Mouse (Mus musculus): ENCODE results near the gene Fam189b. TPM values are rescaled to one million over a fixed set of nuclear protein-coding genes. Genes with fewer than 3 reads are reported as not detected.
"Not testable (repeated sequence)": the region's sequence is repeated elsewhere in the genome, so short reads cannot be mapped to it uniquely, and the experiment has no call there.

Gene Fam189b
- total RNA-seq, 2 experiments from 2014 or later = 51.4 to 56.2 TPM

DNA sequence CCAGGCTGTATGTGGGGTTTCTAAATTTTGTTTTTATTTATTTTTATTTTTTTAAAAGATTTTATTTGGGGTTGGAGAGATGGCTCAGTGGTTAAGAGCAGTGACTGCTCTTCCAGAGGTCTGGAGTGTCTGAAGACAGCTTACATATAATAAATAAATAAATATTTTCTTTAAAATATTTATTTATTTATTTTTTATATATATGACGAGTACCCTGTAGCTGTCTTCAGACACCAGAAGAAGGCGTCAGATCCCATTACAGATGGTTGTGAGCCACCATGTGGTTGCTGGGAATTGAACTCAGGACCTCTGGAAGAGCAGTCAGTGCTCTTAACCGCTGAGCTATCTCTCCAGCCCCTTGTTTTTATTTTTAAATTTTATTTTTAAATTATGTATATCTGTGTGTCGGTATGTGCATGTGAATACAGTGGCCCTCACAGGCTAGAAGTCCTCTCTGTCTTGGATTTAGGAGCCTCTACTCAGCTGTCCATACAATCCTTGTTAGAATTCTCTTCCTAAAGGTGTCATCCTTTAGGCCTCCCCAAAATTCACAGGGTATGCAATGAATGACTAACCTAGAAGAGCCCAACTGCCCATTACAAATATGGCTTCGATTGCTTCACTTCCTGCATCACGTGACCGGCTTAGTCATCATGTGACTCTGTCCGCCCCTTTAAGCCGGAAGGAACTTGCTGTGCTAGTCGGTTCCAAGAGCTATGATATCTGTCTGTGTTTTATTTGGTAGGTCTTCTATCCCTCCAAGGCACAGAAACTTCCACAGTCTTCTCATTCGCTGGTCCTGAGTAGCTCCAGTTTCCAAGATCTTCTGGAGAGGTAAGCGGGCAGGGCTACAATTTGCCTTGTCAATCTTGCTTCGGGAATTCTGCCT lies 19.6 kb downstream of the Fam189b start, which contains the start of gene Gba:
Gene Gba (plus strand): TSS at position 676 of the 889 bp plus-strand sequence.
- intact Hi-C loops (cut with DNase I) = no loop called here
- DNase-seq = peak; percentile 81

GRCm38 (mm10) chr3:89203142-89203514 lies 20.2 kb downstream of the Fam189b start:
- no peak for DNase-seq
- intact Hi-C loops (cut with DNase I) = no loop called here

GRCm38 (mm10) chr3:89206079-89206478 lies 23.1 kb downstream of the Fam189b start:
- intact Hi-C loops (cut with DNase I) = no loop called here
- DNase-seq = no peak

GRCm38 (mm10) chr3:89206695-89207094 lies 23.8 kb downstream of the Fam189b start:
- intact Hi-C loops (cut with DNase I) = no loop called here
- DNase-seq = no peak

- intact Hi-C loops (cut with DNase I) = no loop called here
- no peak for DNase-seq
These were observed 25.2 kb downstream of the Fam189b start for GRCm38 (mm10) chr3:89208075-89208657.

- intact Hi-C loops (cut with DNase I) = no loop called here
These were observed 25.8 kb downstream of the Fam189b start for GRCm38 (mm10) chr3:89208736-89209135.

DNA sequence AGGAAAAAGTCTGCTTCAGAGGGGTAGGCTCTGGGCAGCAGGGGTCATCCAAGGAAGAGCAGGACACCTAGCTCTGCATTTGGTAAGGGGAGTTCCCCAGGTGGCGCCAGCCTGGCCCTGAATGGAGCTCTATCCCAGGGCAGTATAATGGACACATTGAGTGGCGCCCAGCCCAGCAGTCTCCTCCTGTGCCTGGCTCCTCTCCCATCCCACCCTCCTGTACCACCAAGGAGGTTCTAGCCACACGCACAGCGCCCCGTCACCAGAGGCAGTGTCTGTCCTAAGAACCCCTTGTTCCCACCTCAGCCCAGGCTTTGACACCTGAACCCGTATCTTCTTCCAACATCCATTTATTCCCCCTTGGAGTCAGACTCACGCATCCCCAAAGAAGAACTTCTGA lies 26.8 kb downstream of the Fam189b start:
- intact Hi-C loops (cut with DNase I) = loop anchor here (5.0 kb wide), 1 partner anchor 117 kb away; the partner anchor contains the start of gene Rusc1

More at GRCm38 (mm10) chr3:89208736-89209135, 25.8 kb downstream of the Fam189b start:
- no peak for DNase-seq

DNA sequence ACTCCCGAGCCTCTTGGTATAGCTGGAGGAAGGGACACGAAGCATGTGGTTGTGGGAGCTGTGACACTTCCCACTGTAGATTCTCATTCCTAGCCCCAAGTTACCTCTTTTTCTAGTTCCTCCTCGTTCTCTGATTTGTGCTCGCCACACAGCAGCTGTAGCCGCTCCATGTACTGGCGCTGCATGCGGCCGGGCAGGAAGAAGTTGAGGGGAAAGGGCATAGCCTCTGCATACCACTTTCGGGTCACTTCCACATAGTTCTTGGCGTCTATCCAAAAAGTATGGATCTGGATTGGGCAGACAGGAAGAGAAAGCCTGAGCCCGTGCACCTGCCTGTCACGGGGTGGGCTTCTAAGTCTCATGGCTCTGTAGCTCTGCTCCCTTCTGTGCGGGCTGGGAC lies 27.2 kb downstream of the Fam189b start:
- intact Hi-C loops (cut with DNase I) = loop anchor here (5.0 kb wide), 1 partner anchor 118 kb away; the partner anchor contains the start of gene Rusc1
- no peak for DNase-seq

More for the DNA sequence above, 26.8 kb downstream of the Fam189b start:
- no peak for DNase-seq

DNA sequence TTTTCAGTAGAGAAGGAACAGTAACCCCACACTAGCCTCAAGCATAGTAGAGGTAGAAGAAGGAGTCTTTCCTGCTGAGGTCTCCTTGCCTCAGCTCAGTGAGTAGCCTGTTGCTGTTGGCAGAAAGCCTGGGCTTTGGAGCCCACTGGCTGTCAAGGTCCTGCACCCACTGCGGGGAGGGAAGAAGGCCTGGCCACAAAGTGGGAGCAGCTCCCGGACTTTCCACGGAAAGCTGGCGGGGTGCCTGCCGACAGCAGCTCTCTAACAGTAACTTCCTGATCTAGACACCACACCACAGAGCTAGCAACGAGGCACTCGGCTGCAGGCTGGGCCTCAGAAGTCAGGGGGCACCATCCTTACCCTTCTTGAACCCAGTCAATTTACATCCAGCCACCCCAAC lies 27.8 kb downstream of the Fam189b start:
- intact Hi-C loops (cut with DNase I) = loop anchor here (5.0 kb wide), 1 partner anchor 118 kb away; the partner anchor contains the start of gene Rusc1

GRCm38 (mm10) chr3:89213803-89214530 lies 31.0 kb downstream of the Fam189b start:
- DNase-seq = peak; percentile 95
- intact Hi-C loops (cut with DNase I) = loop anchor here (5.0 kb wide), 1 partner anchor 122 kb away; the partner anchor contains the start of gene Rusc1

More for the DNA sequence above, 27.8 kb downstream of the Fam189b start:
- DNase-seq = no peak

DNA sequence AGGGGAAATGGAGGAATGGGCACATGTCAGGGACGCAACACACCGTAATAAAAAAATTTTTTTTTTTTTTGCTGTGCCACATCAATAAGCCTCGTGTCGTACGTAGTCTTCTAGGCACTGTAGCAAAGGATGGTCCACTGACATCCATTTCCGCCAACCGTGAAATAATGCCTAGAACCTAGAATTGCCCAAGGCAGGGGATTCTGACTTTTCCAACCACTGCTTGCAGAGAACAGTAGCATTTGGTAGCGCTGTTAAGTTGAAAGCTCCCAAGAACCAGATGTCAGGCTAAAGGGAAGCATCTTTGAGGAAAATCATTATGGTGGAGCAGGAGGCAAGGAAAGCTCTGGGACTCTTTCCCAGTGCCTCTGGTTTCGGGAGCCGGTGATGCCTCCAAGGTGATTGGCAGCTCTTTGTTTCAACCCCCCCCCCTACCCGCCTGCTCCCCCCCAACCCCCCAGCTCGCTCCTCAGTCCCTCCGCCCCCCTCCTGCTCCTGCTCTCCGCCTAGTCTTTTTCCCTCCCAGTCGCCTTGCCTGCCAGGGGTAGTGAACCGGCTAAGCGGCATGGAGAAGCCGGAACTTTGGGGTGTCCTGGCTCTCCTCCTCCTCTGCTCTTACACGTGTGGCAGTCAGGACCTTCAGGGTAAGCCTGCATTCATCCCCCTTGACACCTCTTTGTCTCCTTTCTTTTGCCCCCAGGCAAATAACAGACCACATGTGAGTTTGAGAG lies 31.9 kb downstream of the Fam189b start, which contains the start of gene Thbs3:
Gene Thbs3 (plus strand): TSS at position 500 of the 731 bp plus-strand sequence.
- intact Hi-C loops (cut with DNase I) = loop anchor here (5.0 kb wide), 1 partner anchor 123 kb away; the partner anchor contains the start of gene Rusc1
- DNase-seq = no peak

GRCm38 (mm10) chr3:89215853-89216252 lies 32.9 kb downstream of the Fam189b start:
- DNase-seq = peak; percentile 89
- intact Hi-C loops (cut with DNase I) = no loop called here

DNA sequence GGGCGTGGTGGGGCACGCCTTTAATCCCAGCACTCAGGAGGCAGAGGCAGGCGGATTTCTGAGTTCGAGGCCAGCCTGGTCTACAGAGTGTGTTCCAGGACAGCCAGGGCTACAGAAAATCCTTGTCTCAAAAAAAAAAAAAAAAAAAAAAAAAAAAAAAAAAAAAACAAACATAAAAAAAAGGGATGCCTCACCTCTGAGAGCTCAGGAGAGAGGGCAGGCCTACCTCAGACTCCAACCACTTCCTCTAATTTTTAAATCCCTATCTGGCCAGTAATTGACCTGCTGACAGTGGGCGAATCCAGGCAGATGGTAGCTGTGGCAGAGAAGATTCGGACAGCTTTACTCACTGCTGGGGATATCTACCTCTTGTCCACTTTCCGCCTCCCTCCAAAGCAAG lies 33.5 kb downstream of the Fam189b start:
- DNase-seq; intact Hi-C loops (cut with DNase I): not testable (repeated sequence)

DNA sequence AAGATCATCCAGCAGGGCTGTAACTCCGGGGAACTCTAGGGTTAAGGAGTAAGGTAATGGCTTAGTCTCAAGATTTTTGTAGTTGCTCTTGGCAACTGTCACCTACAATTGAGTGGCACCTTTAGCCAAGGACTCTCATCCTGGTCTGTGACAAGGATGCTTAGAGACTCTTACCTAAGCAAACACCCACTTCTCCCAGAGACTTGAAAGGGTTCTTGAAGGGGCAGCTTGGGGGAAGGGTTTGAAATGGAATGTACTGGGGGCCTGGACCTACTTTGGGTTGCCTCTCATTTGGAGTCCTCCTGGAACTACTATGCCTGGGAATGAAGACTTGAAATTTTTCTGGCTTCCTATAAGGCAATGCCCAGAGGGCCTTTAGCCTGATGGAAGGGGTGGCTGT lies 35.3 kb downstream of the Fam189b start:
- DNase-seq = no peak
- intact Hi-C loops (cut with DNase I) = no loop called here

GRCm38 (mm10) chr3:89219546-89219945 lies 36.6 kb downstream of the Fam189b start:
- intact Hi-C loops (cut with DNase I) = no loop called here
- no peak for DNase-seq

DNA sequence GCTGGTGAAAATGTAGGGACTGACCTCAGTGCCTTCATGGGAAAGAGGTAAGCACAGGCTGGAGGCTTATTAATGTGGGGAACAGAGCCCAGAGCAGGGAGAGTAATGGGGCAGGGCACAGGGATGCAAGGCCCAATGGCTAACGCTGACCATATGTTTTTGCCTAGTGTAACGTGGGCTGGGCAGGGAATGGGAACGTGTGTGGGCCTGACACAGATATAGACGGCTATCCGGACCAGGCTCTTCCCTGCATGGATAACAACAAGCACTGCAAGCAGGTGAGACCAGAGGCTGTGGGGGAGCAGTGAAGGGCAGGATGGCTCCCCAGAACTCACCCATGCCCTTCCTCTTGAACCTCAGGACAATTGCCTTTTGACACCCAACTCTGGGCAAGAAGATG lies 38.2 kb downstream of the Fam189b start:
- DNase-seq = no peak
- intact Hi-C loops (cut with DNase I) = no loop called here

DNA sequence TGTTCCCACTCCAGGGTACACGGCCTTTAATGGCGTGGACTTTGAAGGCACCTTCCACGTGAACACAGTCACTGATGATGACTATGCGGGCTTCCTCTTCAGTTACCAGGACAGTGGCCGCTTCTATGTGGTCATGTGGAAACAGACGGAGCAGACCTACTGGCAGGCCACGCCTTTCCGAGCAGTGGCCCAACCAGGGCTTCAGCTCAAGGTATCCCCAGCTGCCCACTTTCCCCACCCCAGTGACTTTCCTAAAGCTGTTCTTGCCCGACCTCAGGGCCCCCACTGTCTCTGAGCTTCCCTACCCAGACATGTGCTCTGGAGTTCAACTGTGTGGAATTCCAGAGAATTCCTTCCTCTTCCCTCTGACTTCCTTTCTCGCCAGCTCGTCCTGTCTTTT lies 41.9 kb downstream of the Fam189b start:
- intact Hi-C loops (cut with DNase I) = no loop called here
- no peak for DNase-seq

DNA sequence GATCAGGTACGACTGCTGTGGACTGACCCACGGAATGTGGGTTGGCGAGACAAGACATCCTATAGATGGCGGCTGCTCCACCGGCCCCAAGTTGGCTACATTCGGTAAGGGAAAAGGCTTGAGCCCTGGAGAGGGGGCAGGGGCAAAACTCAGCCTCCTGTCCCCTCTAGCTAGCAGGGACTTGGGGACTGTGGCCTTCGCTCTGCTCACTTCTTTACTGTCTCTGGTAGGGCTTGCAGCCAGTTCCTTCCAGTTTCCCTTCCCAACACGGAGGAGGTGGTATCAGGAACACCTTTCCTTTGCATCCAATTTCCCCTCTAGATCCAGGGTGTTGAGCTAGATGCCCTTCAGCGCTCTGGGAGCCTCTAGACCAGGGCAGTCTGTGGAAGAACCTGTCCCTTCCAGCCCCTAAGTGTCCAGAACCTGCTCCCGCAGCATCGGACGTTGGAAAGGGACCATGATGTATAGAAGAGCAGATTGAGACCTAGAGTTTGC lies 42.4 kb downstream of the Fam189b start:
- DNase-seq = no peak
- intact Hi-C loops (cut with DNase I) = no loop called here

GRCm38 (mm10) chr3:89225918-89226317 lies 43.0 kb downstream of the Fam189b start:
- intact Hi-C loops (cut with DNase I) = no loop called here
- DNase-seq = no peak

DNA sequence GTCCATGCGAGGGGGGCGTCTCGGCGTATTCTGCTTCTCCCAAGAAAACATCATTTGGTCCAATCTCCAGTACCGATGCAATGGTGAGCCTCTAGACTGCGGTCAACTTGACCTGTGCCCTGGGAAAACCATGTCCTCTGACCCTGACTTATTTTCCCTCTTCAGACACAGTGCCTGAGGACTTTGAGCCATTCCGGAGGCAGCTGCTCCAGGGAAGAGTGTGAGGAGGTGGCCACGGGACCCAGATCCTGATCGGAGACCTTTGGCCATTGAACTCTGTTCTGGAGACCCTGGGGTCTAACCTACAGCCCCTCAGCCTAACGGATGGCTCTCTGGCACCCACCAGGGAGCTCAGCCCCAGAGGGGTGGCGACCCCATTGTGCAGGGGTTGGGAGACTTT lies 43.4 kb downstream of the Fam189b start:
- DNase-seq = no peak
- intact Hi-C loops (cut with DNase I) = no loop called here
